Mouse (Mus musculus) cortical plate, adult 2 months (tissue): Measurements from ENCODE around the gene Crtam.

ENCODE experiments used
- CTCF ChIP-seq: fragments of 200-500 bp; IDR thresholded peaks from 2 replicates; pipeline ENCODE4 v1.5.1; 2011; ENCODE audit warnings: mild to moderate bottlenecking, control low read depth, low read length; ENCODE audit not compliant: insufficient read depth; ENCODE audit errors: extremely low read depth
- POLR2A ChIP-seq: fragments of 200-500 bp; IDR thresholded peaks from 2 replicates; pipeline ENCODE4 v1.6.1; 2011; ENCODE audit warnings: mild to moderate bottlenecking, low read length, control low read depth; ENCODE audit not compliant: insufficient read depth; ENCODE audit errors: extremely low read depth

DNA sequence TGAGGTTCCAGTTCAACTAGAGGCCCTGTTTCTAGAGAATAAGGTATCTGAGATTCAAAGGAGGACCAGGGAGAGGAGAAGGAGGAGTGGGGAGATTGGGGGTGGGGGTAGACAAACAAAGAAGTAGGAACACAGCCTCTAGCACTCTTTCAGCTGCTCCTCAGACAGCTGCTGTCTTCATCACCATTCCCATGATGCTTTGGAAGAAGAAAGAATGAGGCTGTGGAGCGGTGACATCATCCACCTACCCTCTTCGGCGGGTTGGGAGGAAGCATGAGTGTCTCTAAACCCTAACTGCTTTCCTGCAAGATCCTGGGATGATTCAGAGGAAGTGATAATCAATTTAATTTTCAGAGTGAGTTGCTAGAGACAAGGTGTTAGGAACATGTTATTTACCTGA is 44.4 kb upstream of the Crtam start:
- no peak for TF ChIP-seq CTCF
- TF ChIP-seq POLR2A, result no peak
